Mouse (Mus musculus) bone marrow macrophage, adult 2 months (primary cell): Measurements from ENCODE around the gene H2afy.

Experiments used
- CTCF ChIP-seq: IDR thresholded peaks from 2 replicates; pipeline ENCODE4 v1.5.1; 2012; ENCODE audit warnings: low read depth, mild to moderate bottlenecking, low read length, moderate library complexity
- POLR2A ChIP-seq: IDR thresholded peaks from 2 replicates; pipeline ENCODE4 v1.6.1; 2012; ENCODE audit warnings: mild to moderate bottlenecking, low read depth, low read length, borderline replicate concordance

- TF ChIP-seq CTCF (no peak), POLR2A (no peak)
Measured at GRCm38 (mm10) chr13:56142382-56143150, 6.4 kb upstream of the H2afy start.
